Mouse (Mus musculus): Measurements from ENCODE around the gene Rgcc.

GRCm38 (mm10) chr14:79255786-79256185, 45.7 kb downstream of the Rgcc start:
- TF ChIP-seq CTCF (conservative IDR thresholded peaks at IDR 0.05; ENCODE audit: low read length) (no peak), NANOG (IDR thresholded peaks at IDR 0.05; ENCODE audit: borderline replicate concordance, low read length) (no peak), POU5F1 (IDR thresholded peaks at IDR 0.05; ENCODE audit: borderline replicate concordance, low read length) (no peak)
